Mouse (Mus musculus): Measurements from ENCODE around the gene Nfasc.

DNA sequence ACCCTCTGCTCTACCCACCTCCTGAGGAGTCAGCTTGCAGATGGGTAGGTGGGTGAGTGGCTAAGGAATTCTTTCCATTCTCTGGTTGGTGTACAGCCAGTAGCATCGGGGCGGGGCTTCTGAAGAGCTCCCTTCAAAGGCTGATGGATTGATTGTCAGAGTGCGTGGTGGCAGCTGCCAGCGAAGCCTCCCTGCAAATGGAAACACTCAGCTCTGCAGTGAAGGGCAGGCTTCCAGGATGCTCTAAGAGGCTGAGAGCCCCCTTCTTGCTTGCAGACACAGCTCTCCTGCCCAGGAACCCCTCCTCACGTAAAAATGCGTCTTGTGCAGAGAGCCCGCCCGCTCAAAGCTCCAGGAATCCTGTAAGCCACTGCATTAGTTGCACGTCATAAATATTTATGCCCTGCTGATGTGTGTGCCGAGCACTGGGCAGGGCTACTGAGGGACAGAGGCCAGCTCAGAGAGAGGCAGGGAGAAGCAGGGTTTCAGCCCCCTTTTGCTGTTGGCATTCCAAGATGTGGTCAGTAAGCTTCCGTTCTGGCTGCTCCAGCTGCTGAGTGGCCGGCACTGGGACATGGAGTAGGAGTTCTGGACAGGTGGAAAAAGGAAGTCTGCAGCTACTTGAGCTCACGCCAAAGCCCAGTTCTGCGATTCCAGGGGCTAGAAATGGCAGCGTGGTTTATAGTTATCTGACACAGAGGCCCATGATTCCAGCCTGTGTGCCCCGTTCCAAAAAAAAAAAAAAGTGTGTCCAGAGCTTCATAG, 24.5 kb upstream of the Nfasc start:
- TF ChIP-seq CTCF (IDR thresholded peaks at IDR 0.05; ENCODE audit: extremely low read depth, insufficient read depth, insufficient read length, insufficient replicate concordance) (no peak), POLR2A (IDR thresholded peaks at IDR 0.05; ENCODE audit: low read depth, low read length) (no peak)
